Mouse (Mus musculus): ENCODE measurements around the gene Ptpn21.

Ptpn21 gene

DNA sequence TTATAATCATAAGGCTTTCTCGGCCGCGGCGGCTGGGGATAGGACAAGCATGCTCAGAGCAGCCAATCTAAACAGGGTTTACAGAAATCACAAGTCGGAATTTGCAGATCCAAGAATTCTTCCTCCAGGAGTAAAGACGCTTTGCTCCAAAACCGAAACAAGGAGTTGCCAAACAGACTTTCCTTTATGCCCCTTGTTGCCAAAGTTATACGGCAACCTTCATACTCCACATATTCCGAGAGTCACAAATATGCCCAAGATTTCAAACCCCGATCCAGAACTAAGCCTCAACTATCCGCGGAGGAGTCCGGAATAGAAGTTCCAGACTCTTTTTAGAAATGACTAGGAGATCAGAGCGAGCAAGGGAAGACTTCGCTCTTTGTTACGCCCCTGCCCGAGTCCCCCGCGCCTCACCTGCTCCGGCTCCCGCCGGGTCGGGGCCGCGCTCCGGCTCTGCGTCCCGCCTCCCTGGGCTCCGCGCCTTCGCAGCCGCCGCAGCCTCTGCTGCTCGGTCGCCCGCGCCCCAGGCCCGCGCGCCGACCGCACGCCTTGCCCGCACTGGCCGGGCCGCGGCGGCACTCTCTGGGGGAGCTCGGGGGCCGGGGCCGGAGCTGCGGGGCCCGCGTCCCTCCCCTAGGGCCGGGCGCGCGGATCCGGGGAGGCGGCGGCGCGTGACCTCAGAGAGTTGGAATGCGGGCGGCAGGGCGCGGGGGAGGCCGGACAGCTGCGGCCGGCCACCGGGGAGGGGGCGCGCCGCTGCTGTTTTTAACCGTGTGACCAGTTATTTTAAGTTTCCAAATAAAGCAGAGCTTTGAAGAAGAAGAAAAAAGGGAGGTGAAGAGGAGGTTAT is at the start of gene Ptpn21:
Gene Ptpn21, minus strand, starts transcription at position 455 of the 850 bp plus-strand sequence.
- peak; percentile 49 for DNase-seq

DNA sequence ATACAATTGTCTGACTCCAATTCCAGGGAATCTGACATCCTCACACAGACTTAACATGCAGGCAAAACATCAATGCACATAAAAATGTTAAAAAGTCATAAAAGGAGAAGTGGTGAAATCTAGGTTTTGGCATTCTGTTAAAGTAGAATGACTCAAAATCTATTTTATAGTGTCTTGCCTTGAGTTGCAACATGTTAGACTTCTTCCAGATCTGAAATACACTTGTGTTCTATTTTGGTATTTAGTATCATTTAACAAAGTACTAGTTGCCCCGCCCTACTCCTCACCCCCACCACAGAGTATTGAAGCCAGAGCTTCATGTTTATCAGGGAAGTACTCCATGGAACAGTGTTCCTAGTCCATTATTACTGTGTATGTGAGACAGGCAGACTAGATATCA is 47.0 kb upstream of the Ptpn21 start:
- DNase-seq: no peak

DNA sequence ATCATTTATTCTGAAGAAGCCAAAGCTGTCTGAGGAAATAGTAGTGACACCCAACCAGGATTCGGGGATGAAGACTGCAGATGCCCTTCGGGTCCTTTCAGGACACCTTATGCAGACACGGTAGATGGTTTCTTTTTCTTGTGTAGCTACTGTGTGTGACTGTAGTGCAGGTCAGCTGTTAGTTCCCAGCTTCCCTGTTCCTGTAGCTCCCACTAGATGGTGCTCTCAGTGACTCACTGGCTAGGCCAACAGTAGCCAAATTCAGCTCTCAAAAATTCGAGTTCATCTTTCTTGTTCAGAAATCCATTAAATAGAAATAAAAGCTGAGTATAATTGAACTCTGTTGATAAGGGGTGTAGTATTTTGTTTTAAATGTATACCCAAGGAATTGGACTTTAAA is 41.9 kb upstream of the Ptpn21 start:
- no peak for DNase-seq

DNA sequence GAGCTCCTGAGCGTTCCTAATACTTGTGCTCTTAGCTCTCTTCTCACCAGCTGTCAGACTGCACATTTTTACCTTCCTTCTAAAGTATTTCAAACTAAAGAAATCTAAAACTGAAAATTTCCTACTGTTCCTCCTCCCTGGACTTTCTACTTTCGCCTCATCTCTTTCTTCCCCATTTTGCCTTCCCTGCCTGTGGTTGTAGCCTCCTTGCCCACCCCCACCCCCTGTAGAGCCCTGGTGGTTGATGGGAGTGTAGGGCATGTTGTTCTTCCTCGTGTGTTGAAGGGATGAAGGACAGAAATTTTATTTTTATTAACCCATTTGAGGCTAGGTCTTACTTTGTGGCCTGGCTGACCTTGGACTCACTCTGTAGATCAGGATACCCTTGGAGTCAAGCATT is 40.3 kb upstream of the Ptpn21 start:
- DNase-seq: no peak

DNA sequence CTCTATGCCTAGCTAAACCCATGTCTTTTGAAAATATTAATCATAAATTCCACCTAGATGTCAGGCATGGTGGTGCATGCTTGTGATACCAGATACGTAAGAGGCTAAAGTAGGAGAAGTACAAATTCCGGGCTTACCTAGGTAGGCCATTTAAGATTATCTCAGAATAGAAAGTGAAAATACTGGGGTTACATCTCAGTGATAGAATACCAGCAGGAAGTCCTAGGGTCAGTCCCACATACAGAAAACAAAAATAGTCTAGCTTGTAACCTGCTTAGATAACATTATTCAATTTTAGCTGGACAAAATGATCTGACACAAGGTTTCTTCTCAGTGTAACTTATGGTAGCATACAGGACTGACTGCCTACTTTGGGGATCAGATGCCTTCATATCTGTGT is 29.0 kb upstream of the Ptpn21 start:
- no peak for DNase-seq

DNA sequence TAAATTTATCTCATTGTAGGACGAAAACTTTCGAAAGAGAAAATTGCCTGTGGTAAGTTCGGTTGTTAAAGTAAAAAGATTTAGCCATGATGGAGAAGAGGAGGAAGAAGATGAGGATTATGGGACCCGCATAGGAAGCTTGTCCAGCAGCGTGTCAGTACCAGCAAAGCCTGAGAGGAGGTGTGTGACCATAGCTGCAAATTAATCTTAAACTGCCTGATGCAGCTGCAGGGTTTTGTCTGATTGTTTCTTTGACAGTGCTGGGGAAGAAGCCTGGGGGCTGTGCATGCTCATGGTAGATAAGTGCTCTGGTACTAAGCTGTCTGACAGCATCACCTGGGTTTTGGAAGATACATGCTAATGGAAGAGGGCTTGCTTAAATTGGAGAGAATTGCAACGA is 22.5 kb upstream of the Ptpn21 start:
- DNase-seq: no peak

DNA sequence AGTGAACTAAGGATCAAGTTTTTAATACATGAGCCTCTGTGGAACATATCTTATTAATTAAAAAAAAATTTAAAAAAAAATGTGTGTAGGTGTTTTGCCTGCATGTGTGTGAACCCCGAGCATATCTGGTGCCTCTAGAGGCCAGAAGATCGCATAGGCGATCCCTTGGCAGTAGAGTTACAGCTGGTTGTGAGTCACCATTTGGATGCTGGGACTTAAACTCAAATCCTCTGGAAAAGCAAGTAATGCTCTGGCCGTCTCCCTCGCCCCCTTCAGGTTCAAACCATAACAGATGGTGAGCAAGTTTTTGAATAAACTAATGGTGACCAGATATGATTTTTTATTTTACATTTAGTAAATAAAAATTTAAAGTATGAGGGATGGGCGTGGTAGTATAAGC is 20.4 kb upstream of the Ptpn21 start:
- DNase-seq: no peak

DNA sequence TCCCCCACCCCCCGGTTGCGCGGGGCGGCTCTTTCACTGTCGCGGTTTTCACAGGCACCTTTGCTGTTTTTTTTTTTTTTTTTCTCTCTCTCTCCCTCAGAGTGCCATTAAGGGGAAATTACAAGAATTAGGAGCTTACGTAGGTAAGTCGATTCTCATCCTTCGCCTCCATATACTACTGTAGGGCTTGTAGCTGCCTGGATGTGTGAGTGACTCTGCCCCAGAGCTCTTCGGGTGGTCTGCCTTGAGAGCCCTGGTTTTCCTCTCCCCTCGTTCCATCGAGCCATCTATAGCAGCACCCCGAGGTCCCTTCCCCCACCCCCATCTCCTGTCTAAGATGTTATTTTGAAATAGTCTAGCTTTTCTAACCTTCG is 10.2 kb upstream of the Ptpn21 start:
- no peak for DNase-seq

DNA sequence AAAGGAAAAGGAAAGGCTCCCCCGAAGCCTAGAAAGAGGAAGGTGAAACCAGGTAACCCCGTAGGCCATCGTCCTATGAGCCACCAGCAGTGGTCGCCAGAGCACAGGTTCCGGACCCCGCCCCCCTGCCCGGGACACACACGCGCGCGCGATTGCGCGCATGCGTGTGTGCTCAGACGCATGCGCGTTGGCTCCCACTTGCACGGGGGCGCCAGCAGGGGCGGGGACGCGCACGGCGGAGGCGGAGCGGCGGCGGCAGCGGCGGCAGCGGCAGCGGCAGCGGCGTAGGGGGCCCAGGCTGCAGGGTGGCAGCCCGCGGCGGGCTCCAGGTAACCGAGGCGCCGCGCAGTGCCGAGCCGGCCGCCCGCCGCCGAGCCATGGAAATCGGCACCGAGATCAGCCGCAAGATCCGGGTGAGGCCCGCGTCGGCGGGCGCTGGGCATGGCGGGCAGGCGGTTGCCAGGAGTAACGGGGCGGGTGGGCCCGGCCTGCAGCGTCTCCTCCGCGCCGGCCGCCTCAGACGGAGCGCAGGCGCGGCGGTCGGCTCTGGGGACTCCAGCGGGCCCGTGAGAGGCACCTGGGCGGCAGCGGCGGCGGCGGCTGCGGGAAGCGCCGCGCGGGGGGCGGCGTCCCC is 9.7 kb upstream of the Ptpn21 start, which contains the start of gene Zc3h14:
Gene Zc3h14, plus strand, starts transcription at position 219 of the 634 bp plus-strand sequence.
- peak; percentile 91 for DNase-seq

DNA sequence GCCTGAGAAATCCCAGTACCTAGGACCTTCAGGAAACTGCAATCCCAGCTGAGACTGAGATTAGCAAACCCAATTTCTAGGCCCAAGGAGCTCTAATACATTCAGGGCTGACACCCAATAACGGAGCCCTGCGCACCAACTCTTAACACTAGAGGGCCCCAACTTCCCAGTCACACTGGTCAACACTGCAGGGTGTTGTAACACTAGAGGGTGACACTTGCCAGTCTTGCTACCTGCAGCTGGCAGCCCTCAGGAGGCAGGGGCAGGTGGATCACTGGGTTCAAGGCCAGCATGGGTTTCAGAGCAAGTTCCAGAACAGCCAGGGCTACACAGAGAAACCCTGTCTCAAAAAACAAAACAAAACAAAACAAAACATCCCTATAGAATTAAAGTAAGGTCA is 8.9 kb upstream of the Ptpn21 start:
- DNase-seq: peak; percentile 60

DNA sequence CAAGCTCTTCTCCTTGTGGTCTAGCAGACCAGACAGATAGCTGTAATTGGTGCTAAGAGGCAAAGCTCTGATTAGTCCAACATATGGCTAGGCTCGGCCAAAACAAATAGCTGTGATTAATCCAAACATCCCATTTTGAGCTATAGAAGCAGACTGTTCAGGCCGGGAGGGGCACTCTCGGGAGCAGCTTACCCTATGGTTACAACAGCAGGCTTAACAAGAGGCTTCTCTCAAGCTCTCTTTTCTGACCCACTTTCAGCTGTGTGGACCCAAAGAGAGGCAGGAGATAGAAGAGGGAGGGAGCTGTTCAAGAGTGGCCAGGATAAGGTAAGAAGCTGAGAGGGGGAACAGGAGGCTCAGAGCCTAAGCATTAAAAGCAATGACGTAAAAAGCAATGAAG is 8.4 kb upstream of the Ptpn21 start:
- DNase-seq: no peak

DNA sequence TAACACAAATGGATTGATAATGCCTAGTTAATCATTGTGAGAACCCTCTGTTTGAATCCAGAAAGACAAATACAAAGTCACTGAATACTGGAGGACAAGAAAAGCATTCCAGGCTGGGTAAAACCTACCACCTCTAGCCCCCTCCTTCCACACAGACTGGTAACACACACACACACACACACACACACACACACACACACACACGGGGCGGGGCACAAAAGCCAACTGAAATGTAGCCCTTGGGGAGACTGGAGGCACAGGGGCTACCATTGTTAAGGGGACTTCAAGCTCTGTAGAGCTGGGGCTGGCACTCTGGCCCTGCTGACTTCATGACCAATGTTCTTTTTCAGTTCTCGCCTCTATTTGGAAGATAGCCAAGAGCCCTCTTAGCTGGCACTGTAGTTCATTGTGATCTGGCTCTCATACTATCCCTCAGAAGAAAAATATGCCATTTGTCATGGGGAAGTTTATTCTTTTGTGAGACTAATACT is 3.9 kb upstream of the Ptpn21 start:
- no peak for DNase-seq

DNA sequence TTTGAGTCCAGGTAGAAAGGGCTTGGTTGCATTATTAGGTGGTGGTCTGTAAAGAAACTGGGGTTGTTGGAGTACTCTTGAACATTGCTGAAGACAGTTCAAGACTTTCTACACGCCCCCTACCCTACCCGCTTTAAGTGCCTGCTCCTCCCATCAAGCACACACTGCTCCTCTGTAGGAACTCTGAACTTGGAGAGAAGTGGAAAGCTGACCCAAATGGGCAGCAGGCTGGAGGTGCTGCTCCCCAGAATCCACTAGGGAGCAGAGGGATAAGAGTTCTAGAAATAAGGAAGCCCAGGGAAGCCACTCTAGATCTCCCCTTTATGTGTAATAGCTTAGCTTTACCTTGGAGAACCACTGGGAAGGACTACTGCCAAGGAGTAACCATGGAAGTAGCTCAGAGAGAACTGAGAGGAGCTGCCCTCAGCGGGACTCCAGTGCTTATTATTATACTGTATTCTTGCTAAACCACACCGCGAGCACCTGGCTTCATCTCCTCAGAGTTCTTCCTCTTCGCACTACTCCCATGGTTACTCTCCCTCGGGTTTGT is 671 bp upstream of the Ptpn21 start:
- DNase-seq: no peak

DNA sequence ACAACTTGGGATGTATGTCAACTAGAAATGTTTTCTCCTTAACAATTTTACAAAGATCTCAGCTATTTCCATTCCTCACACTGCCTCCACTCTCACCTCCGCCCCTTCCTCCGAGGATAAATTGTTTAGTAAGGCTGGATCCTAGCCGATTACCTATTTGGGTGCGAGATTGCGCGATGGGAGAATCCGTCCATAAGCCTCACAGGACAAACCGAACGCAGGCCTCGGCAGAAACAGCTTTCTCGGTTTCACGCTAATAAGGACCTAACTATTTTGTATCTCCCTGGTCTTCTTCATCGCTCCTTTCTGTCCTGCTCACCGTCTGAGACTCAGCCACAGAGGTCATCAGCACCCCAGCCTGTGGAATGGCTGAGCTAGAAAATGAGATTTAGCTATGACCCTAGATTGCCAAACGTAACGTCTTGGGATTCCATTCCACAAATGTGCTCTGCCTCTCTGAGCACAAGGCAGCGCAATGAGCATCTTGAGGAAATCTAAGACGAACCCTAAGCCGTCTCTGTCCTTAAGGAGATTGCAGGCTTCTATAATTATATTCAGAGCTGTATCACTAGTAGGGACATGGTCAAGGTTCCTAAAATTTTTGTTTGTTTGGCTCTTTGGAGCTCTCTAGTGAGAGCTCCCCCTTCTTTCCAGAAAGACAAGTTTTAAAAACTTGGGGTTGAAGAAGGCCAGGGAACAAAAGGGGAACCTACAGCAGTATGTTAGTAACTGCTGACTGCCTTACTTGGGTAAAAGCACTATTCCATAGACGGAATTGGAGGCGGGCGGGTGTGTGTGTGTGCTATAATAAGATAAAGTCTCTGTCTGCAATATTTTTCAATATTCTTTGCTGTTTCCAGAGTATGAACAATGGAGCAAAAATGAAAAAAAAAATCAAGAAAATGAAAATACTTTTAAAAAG is 2.1 kb downstream of the Ptpn21 start:
- DNase-seq: no peak

DNA sequence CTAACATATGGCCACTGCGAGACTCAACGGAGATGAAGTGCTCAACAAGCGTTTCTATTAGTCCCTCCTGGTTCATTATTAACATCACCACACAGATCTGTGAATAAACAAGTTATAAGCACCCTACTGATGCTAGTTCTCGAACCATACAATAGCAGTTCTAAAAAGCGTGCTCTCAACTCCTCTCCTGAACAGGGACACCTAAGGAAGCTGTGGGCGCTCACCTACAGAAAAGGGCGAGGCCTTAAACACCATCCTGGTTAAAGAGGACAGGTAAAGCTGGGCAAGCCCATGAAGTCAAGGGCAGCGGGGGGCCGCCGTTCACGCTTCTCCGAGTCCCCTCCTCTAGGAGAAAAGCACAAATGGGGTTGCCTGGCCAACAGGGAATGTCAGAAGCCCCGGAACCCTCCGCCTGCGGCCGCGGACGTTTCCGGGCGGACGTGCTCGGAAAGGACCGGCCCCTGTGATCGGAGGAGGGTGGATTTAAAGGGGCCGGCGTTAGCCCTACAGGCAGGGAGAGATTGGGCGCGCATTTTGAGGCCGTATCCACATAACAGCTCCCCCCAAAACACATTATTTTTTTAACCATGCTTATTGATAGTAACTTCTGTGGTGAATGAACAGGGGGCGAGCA is 2.8 kb downstream of the Ptpn21 start:
- DNase-seq: peak; percentile 86

DNA sequence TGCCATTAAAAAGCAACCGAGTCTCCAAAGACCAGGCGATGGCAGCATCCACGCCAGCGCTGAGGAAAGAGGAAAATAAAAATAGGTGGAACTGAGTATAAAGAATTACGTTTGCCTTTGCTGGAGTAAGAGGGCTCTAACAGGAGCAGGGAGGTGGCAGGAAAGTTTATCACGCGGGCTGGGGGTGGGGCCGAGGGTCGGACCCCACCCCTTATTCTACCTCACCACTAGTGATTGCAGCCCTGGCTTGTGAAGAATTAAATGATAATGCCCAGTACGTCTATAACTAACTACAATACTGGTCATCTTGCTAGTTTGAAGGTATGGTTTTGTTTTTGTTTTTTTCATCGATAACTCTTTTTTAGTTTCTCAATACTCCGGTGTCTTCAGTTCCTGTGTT is 3.4 kb downstream of the Ptpn21 start:
- no peak for DNase-seq

DNA sequence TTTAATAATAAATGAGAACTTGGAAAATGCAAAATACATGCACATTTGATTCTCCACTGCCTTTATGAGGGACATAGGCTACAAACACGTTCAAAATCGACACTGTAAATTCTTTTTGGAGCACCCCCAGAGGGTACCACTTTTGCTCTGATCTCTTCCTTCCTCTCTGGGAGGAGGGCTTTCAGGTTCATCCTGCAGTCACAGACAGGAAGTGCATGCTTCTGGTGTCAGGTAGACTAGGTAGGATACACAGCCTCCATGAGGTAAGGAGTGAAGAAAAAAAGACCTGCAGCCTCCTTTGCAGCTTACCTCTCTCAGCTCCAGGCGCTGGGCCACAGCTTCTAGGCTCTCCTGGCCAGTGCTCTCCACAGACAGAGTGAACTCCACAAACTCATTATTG is 4.0 kb downstream of the Ptpn21 start:
- no peak for DNase-seq

DNA sequence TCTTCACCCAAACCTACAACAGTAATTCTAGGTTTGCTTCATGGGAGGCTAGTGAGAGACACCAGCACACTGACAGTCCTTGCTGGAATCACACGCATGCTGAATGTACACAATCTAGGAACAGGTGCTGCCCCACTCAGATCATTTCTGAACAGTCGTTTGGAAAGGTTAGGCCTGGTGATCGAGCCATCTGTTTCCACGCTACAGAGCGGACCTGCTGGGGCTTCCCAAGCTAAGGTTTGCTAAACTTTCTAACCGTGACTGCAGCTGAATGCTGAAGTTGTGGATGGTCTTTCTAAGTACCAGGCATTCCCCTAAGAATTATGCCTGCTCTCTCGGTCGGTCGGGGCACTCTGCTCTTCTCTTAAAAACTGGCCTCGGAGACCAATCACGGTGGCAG is 6.5 kb downstream of the Ptpn21 start:
- peak; percentile 81 for DNase-seq

DNA sequence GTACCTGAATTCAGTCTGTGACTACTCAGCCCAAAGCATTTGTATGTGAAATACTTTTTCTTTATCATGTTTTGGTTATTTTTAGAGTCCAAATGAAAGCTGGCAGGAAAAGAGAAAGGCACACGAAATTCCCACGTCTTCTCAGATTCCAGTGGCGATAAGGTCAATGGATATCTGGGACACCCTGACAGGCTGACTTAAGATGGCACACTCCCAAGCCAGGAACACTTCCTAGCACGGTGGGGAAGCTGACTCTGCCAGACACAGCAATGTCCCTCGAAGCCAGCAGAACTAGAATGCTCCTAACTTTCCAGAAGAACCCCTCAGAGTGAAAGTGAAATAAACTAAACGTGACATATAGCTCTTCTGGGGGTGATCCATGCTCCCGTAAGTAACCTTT is 10.0 kb downstream of the Ptpn21 start:
- peak; percentile 58 for DNase-seq

DNA sequence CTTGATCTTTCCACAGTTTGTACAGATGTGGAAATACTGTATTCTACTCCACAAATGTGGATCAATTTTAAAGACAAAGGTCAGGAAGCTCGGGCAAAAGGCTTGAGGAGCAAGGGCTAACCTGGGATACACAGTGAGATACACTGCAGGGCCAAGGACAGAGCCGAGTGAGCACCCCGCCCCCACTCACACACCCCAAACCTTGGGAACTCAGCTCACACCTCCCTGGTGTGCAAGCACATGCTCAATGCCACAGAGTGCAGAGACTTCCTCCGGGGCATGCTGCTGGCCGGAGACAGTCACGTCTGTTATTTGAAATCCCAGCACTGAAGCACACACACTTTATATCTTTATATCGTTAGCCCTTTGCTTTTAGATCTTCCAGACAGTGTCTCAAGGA is 11.1 kb downstream of the Ptpn21 start:
- no peak for DNase-seq

DNA sequence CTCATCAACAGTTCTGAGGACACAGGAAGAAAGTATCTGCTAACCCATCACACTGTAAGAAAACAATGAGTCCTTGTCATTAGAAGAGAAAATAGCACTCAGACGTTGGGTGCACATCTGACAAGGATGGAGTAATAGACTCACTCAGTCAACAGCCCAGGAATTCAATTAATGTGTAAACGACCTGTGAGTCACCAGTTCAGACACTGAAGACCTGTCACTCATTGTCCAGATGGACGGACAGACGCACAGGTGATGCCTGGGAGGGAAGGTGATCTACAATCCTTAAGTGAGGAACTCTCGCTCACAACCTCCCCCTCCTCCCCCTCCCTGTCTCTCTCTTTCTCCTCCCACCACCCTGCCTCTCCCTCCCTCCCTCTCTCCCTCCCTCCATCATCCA is 12.2 kb downstream of the Ptpn21 start:
- no peak for DNase-seq

DNA sequence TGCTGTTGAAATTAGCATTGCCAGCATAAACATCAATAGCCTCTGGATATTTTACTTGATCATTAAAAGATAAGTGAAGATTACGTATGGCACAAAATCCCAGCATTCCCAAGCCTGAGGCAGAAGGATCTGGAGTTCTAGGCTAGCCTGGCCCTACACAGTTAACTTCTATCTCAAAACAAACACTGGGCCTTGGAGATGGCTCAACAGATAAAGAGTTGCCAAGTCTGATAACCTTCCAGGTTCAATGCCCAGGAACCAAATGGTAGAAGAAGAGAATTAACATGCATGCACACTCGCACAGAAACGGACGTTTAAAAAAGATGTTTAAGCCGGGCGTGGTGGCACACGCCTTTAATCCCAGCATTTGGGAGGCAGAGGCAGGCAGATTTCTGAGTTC is 13.0 kb downstream of the Ptpn21 start:
- DNase-seq: no peak

DNA sequence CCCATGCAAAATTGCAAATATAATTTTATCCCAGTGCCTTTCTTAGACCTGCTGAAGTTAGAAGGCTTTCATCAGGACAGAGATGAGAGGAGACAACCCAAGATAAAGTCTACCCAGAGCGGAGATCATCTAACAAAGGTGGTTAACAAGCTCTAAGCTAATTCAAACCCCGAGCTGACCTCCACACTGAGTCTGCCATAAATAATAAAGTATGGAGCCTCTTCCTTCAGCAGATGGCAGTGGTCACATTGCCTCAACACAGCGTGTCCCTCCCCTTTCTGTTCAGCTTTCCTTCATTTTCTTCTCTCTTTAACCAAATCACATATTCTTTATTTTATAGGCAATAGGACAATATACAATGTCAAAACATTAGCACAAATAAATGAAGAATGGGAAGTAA is 16.2 kb downstream of the Ptpn21 start:
- DNase-seq: no peak
